Mouse (Mus musculus) heart, embryonic 13.5 days (tissue): ENCODE results near the gene Pla2g15. TPM values are rescaled to one million over a fixed set of nuclear protein-coding genes. Genes with fewer than 3 reads are reported as not detected.

Experiments
- ATAC-seq: fragments of 200-750 bp; cut with Nextera tagmentation; 2 replicates; pipeline ENCODE4 v1.8.0; 2017; ENCODE audit warnings: moderate TSS enrichment; ENCODE audit not compliant: insufficient number of reproducible peaks, low FRiP score, low TSS enrichment; ENCODE audit errors: extremely low read depth
- H3K27ac ChIP-seq: fragments of 300-500 bp; sonication (generic); replicated peaks from 2 replicates; pipeline ENCODE4 v1.5.1; 2015; ENCODE audit warnings: moderate library complexity, mild to moderate bottlenecking, inconsistent platforms
- H3K27me3 ChIP-seq: fragments of 300-500 bp; sonication (generic); replicated peaks from 2 replicates; pipeline ENCODE4 v1.6.1; 2015; ENCODE audit warnings: mild to moderate bottlenecking, inconsistent platforms
- H3K36me3 ChIP-seq: fragments of 300-500 bp; sonication (generic); 2 replicates; pipeline ENCODE4 v1.6.1; 2015; ENCODE audit warnings: mild to moderate bottlenecking, inconsistent platforms
- H3K4me1 ChIP-seq: fragments of 300-500 bp; sonication (generic); 2 replicates; pipeline ENCODE4 v1.6.1; 2015; ENCODE audit warnings: inconsistent platforms
- H3K4me2 ChIP-seq: fragments of 300-500 bp; sonication (generic); 2 replicates; pipeline ENCODE4 v1.6.1; 2015; ENCODE audit warnings: inconsistent platforms, mild to moderate bottlenecking, moderate library complexity
- H3K4me3 ChIP-seq: fragments of 300-500 bp; sonication (generic); 2 replicates; pipeline ENCODE4 v1.5.1; 2015; ENCODE audit warnings: moderate library complexity, mild to moderate bottlenecking, inconsistent platforms
- H3K9ac ChIP-seq: fragments of 300-500 bp; sonication (generic); 2 replicates; pipeline ENCODE4 v1.6.1; 2015; ENCODE audit warnings: inconsistent platforms, mild to moderate bottlenecking, moderate library complexity
- H3K9me3 ChIP-seq: fragments of 300-500 bp; sonication (generic); 2 replicates; pipeline ENCODE4 v1.6.1; 2016; ENCODE audit warnings: inconsistent platforms
- WGBS: fragments of 180-500 bp; shearing (Covaris S2); methylation state at CpG from one replicate; pipeline ENCODE4 v1.1.7; 2015; ENCODE audit warnings: mixed read lengths; 5-methylcytosine and 5-hydroxymethylcytosine counted together
- polyA plus RNA-seq: library from polyadenylated mRNA; unstranded; fragments of >200 nt; fragmentation: Nextera tagmentation; extraction: Ambion mirVana; gene quantifications from 2 replicates; pipeline ENCODE4 v1.2.1, GENCODE M21; 2015

Pla2g15 gene
- polyA plus RNA-seq = 8.4 and 9.5 TPM in 2 replicates

DNA sequence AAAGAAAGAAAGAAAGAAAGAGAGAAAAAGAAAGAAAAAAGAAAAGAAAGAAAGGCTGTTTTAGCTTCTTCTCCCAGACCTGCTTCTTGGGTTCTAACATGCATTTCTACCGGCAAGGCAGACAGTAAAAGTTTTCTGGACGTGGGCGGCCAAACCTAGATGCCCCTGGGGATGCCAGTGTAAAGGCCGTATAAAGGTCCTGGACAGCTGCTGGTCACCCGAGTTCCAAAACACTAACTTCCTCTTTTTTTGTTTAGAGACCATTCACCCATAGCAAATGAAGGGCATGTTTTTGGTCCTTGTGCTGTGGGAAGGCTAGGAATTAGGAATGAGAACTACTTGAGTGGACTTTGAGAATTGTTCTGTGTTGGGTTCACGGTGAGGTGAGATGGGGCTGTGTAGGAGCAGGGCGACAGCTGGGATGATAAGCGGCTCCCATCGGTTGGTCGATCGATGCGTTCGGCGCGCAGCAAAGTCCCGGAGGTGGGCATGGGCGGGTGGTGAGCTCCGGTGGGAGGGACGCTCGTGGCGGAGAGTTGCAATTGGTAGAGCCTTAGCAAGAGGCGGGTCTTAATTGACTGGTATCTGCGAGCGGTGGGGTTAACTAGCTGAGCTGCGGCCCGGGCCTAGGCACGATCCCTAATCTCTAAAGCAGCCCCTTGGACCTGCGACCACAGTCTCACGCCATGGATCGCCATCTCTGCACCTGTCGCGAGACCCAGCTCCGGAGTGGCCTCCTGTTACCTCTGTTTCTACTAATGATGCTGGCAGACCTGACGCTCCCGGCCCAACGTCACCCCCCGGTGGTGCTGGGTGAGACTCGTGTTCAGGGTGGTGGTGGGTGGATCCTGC is at the start of gene Pla2g15:
TSS of gene Pla2g15 (plus strand) at position 599 of the 852 bp plus-strand sequence.
- H3K4me3 ChIP-seq = peak within 1 kb of the TSS; percentile 68
- H3K9me3 ChIP-seq = no peaks in the 10 kb centered on the region
- H3K4me2 ChIP-seq = peak within 1 kb of the TSS; percentile 86
- H3K27me3 ChIP-seq = no peaks in the 10 kb centered on the region
- WGBS = 2% methylated on average over 38 of the region's 38 CpGs
- H3K27ac ChIP-seq = no peak within 1 kb of the TSS; the same call in 1 of the 2 replicates
- peak within 1 kb of the TSS; percentile 81 for H3K9ac ChIP-seq
- H3K4me1 ChIP-seq = peaks cover 25% of the 10 kb centered on the region
- H3K36me3 ChIP-seq = peaks cover 11% of the 10 kb centered on the region
- peak; percentile 82 for ATAC-seq

DNA sequence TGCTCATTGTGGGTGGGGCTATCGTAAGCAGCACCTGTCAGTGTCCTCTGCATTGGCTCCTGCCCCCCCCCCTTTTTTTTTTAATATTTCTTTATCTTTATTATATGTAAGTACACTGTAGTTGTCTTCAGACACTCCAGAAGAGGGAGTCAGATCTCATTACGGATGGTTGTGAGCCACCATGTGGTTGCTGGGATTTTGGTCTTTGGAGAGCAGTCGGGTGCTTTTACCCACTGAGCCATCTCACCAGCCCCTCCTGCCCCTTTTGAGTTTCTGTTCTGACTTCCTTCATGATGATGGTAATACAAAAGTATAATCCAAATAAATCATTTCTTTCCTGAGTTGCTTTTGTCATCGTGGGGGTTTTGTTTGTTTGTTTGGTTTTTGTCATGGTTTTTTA is 47.9 kb upstream of the Pla2g15 start:
- Histone ChIP-seq H3K4me3 (no peak overlapping the region), H3K36me3 (peaks cover 62% of the 10 kb centered on the region), H3K4me1 (no peaks in the 10 kb centered on the region), H3K27me3 (no peaks in the 10 kb centered on the region), H3K9ac (no peak overlapping the region), H3K4me2 (no peak overlapping the region), H3K9me3 (no peaks in the 10 kb centered on the region), H3K27ac (no peak overlapping the region)
- 86% methylated on average over 4 of the region's 4 CpGs for WGBS
- no peak for ATAC-seq

DNA sequence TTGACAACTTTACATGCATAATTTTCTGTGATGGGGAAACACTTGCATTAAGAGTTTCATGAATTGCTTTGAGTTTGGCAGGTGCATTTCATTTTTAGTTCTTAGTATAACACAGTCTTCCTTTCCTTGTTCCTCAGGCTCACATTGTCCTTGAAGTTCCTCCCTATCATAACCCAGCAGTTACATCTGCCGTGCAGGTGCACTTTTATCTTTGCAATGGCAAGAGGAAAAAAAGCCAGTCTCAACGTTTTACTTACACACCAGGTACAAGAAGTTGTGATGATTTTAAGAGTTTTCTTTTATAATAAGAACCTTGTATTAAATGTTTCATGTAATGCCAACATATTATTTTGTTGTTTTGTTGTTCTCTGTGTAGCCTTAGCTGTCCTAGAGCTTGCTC is 46.3 kb upstream of the Pla2g15 start:
- H3K9ac ChIP-seq = no peak overlapping the region
- H3K27ac ChIP-seq = no peak overlapping the region
- H3K4me3 ChIP-seq = no peak overlapping the region
- ATAC-seq = no peak
- no peaks in the 10 kb centered on the region for H3K9me3 ChIP-seq
- no peaks in the 10 kb centered on the region for H3K27me3 ChIP-seq
- H3K4me2 ChIP-seq = no peak overlapping the region
- H3K36me3 ChIP-seq = peaks cover 76% of the 10 kb centered on the region
- no peaks in the 10 kb centered on the region for H3K4me1 ChIP-seq
- 77% methylated on average over 2 of the region's 2 CpGs for WGBS

DNA sequence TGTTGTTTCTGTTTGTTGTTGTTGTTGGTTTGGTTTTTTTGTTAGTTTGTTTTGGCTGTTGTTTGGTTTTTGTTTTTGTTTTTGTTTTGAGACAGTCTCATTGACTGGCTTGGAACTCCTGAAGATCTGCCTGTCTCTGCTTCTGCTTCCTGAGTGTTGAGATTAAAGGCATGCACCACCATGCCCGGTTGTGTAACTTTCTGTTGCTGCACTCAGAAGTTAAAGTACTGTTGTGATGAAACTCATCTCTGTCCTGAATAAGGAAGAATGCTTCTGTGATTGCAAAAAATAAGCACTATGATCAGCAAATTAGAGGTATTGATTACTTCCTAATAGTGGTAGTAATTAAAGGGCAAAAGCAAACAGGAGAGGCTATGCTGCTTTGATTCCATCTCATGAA is 44.0 kb upstream of the Pla2g15 start:
- no peaks in the 10 kb centered on the region for H3K27me3 ChIP-seq
- no peak overlapping the region for H3K4me3 ChIP-seq
- no peak overlapping the region for H3K9ac ChIP-seq
- 77% methylated on average over 1 of the region's 1 CpGs for WGBS
- H3K4me1 ChIP-seq = no peaks in the 10 kb centered on the region
- no peak overlapping the region for H3K27ac ChIP-seq
- H3K9me3 ChIP-seq = no peaks in the 10 kb centered on the region
- ATAC-seq = no peak
- peaks cover 84% of the 10 kb centered on the region for H3K36me3 ChIP-seq
- no peak overlapping the region for H3K4me2 ChIP-seq

DNA sequence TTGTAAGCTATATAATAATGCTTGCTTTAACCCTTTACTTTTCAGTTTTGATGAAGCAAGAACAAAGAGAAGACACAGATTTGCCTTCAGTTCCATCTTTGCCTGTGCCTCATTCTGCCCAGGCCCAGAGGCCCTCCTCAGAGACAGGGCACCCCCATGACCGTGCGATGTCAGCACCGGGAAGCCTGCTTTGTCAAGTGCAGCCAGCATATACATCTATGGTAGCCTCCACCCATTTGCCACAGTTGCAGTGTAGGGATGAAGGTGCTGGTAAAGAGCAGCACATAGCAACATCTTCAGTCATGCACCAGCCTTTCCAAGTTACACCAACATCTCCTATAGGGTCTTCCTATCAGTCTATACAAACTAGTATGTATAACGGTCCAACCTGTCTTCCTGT is 42.1 kb upstream of the Pla2g15 start:
- Histone ChIP-seq H3K27me3 (no peaks in the 10 kb centered on the region), H3K9ac (no peak overlapping the region), H3K9me3 (no peaks in the 10 kb centered on the region), H3K36me3 (peaks cover 81% of the 10 kb centered on the region), H3K27ac (no peak overlapping the region), H3K4me2 (no peak overlapping the region), H3K4me3 (no peak overlapping the region), H3K4me1 (no peaks in the 10 kb centered on the region; the same call in 1 of the 2 replicates)
- no peak for ATAC-seq
- 93% methylated on average over 4 of the region's 4 CpGs for WGBS

GRCm38 (mm10) chr8:106108729-106109128 is 41.5 kb upstream of the Pla2g15 start:
- ATAC-seq = no peak

GRCm38 (mm10) chr8:106112041-106112440 is 38.2 kb upstream of the Pla2g15 start:
- Histone ChIP-seq H3K36me3 (peaks cover 79% of the 10 kb centered on the region), H3K9ac (no peak overlapping the region), H3K27me3 (no peaks in the 10 kb centered on the region), H3K9me3 (no peaks in the 10 kb centered on the region), H3K4me2 (no peak overlapping the region), H3K4me1 (no peaks in the 10 kb centered on the region; the same call in 1 of the 2 replicates), H3K27ac (0 out of 2 replicates have a peak overlapping the region, but pooled peaks have one; percentile 15), H3K4me3 (no peak overlapping the region)
- ATAC-seq = no peak
- 55% methylated on average over 2 of the region's 2 CpGs for WGBS

More at GRCm38 (mm10) chr8:106108729-106109128, 41.5 kb upstream of the Pla2g15 start:
- H3K9me3 ChIP-seq = no peaks in the 10 kb centered on the region
- H3K36me3 ChIP-seq = peaks cover 75% of the 10 kb centered on the region
- H3K27me3 ChIP-seq = no peaks in the 10 kb centered on the region
- 92% methylated on average over 3 of the region's 3 CpGs for WGBS
- H3K27ac ChIP-seq = no peak overlapping the region
- no peaks in the 10 kb centered on the region; the same call in 1 of the 2 replicates for H3K4me1 ChIP-seq
- H3K9ac ChIP-seq = no peak overlapping the region
- H3K4me3 ChIP-seq = no peak overlapping the region
- H3K4me2 ChIP-seq = no peak overlapping the region

GRCm38 (mm10) chr8:106112514-106112913 is 37.7 kb upstream of the Pla2g15 start:
- Histone ChIP-seq H3K4me2 (no peak overlapping the region), H3K36me3 (peaks cover 77% of the 10 kb centered on the region), H3K4me1 (no peaks in the 10 kb centered on the region; the same call in 1 of the 2 replicates), H3K9me3 (no peaks in the 10 kb centered on the region), H3K27me3 (no peaks in the 10 kb centered on the region), H3K4me3 (no peak overlapping the region), H3K9ac (no peak overlapping the region), H3K27ac (no peak overlapping the region)
- ATAC-seq = no peak
- WGBS = 68% methylated on average over 1 of the region's 1 CpGs

- ATAC-seq = no peak
- 95% methylated on average over 3 of the region's 3 CpGs for WGBS
These were observed 34.3 kb upstream of the Pla2g15 start for GRCm38 (mm10) chr8:106115897-106116296.

DNA sequence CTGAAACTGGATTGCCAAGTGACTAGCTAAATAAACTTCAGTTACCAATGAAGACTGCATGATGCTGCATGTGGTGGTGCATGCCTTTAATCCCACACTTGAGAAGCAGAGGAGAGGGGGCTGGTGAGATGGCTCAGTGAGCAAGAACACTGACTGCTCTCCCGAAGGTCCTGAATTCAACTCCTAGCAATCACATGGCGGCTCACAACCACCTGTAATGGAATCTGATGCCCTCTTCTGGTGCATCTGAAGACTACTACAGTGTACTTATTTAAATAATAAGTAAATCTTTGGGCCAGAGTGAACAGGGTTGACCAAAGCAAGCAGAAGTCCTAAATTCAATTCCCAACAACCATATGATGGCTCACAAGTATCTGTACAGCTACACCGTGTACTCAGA is 26.8 kb upstream of the Pla2g15 start:
- no peaks in the 10 kb centered on the region for H3K4me1 ChIP-seq
- H3K4me2 ChIP-seq = no peak overlapping the region
- WGBS = 90% methylated on average over 3 of the region's 3 CpGs
- ATAC-seq = no peak
- no peak overlapping the region for H3K4me3 ChIP-seq
- H3K27ac ChIP-seq = no peak overlapping the region
- peaks cover 66% of the 10 kb centered on the region for H3K36me3 ChIP-seq
- no peaks in the 10 kb centered on the region for H3K27me3 ChIP-seq
- H3K9ac ChIP-seq = no peak overlapping the region
- no peaks in the 10 kb centered on the region for H3K9me3 ChIP-seq

More at GRCm38 (mm10) chr8:106115897-106116296, 34.3 kb upstream of the Pla2g15 start:
- H3K27ac ChIP-seq = no peak overlapping the region
- H3K4me1 ChIP-seq = no peaks in the 10 kb centered on the region; the same call in 1 of the 2 replicates
- H3K36me3 ChIP-seq = peaks cover 66% of the 10 kb centered on the region
- no peaks in the 10 kb centered on the region for H3K9me3 ChIP-seq
- H3K27me3 ChIP-seq = no peaks in the 10 kb centered on the region
- no peak overlapping the region for H3K4me3 ChIP-seq
- H3K9ac ChIP-seq = no peak overlapping the region
- H3K4me2 ChIP-seq = no peak overlapping the region

DNA sequence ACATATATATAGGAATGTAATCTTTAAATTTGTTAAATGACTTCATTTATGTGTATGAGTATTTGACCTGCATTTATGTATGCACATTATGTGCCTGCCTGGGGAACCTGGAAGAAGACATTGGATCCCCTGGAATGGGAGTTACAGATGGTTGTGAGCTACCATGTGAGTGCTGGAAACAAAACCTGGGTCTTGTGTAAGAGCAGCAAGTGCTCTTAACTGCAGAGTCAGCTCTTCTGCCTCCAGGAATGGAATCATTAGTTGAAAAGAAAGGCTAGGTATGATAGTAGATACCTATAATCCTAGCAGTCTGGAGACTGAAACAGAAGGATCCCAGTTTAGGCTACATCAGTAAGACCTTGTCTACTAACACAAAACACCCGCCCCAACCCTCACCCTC is 24.1 kb upstream of the Pla2g15 start:
- no peaks in the 10 kb centered on the region for H3K4me1 ChIP-seq
- no peak overlapping the region for H3K27ac ChIP-seq
- H3K36me3 ChIP-seq = peaks cover 68% of the 10 kb centered on the region
- H3K9me3 ChIP-seq = no peaks in the 10 kb centered on the region
- ATAC-seq = no peak
- H3K4me2 ChIP-seq = no peak overlapping the region
- no peak overlapping the region for H3K4me3 ChIP-seq
- WGBS = 90% methylated on average over 1 of the region's 1 CpGs
- H3K27me3 ChIP-seq = no peaks in the 10 kb centered on the region
- H3K9ac ChIP-seq = no peak overlapping the region

GRCm38 (mm10) chr8:106127054-106127453 is 23.1 kb upstream of the Pla2g15 start:
- H3K4me3 ChIP-seq = no peak overlapping the region
- peaks cover 72% of the 10 kb centered on the region for H3K36me3 ChIP-seq
- H3K4me1 ChIP-seq = no peaks in the 10 kb centered on the region

More at GRCm38 (mm10) chr8:106127054-106127453, 23.1 kb upstream of the Pla2g15 start:
- no peak for ATAC-seq
- Histone ChIP-seq H3K27me3 (no peaks in the 10 kb centered on the region), H3K9me3 (no peaks in the 10 kb centered on the region), H3K9ac (no peak overlapping the region), H3K4me2 (no peak overlapping the region), H3K27ac (no peak overlapping the region)
- WGBS = 70% methylated on average over 3 of the region's 3 CpGs
